Mouse (Mus musculus) heart, postnatal 0 days (tissue): ENCODE measurements around the gene Fzd10.

Source experiments
- CTCF ChIP-seq: IDR thresholded peaks from 2 replicates; pipeline ENCODE4 v1.5.1; 2016; ENCODE audit warnings: antibody characterized with exemption, control low read depth, low read depth
- EP300 ChIP-seq: IDR thresholded peaks from 2 replicates; pipeline ENCODE4 v1.6.1; 2016; ENCODE audit warnings: antibody characterized with exemption, low read depth

- TF ChIP-seq CTCF = no peak
- no peak for TF ChIP-seq EP300
Observed at GRCm38 (mm10) chr5:128647221-128647730, 46.6 kb downstream of the Fzd10 start.
